Mouse (Mus musculus) B cell, adult 2 months (primary cell): Measurements from ENCODE around the gene Gm20661.
"Not testable (repeated sequence)": the region's sequence is repeated elsewhere in the genome, so short reads cannot be mapped to it uniquely, and the experiment has no call there.

Experiments used
- DNase-seq, 2 experiments: peaks; one replicate each; pipeline ENCODE4 v3.0.0; 2022

Gene Gm20661

DNA sequence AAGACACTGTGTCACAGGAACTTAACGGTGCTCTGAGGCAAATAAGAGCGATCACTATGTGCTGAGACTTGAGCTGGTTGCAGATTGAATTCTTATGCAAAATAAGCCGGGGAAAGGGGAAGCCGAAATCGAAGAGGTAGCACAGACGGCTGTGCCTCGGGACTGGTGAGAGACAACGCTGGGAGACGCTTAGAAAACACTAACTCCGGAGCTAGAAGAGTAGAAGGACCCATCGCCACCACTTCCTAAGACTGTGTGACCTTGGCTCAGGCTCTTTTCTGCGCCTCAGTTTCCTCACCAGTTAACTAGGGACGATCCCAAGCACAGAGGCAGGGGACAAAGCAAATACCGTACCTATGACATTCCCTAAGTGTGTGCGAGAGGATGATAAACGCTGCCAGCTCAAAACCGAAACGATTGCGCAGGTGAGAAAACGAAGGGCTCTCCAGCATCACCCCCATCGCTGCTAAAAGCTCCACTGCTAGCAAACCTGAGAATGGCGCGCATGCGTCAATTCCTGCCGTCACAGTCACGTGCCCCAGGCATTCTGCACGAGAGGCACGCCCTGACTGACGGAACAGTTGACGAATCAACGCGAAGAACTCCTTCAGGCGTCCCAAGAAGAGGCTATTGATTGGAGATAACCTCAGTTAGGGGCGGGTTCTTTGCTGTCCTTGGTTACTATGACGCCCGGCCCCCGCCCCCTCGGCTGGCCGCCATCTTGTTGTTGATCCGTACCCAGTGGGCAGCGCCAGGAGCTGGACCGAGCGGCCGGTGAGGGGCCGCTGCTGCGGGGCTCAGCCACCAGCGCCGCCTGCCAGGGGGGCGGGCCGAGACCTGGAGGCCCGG is 19.3 kb downstream of the Gm20661 start, which contains the start of gene Ip6k1:
Gene Ip6k1 (plus strand): TSS at position 580 of the 849 bp plus-strand sequence.
- DNase-seq, result peak; percentile 98 to 99

DNA sequence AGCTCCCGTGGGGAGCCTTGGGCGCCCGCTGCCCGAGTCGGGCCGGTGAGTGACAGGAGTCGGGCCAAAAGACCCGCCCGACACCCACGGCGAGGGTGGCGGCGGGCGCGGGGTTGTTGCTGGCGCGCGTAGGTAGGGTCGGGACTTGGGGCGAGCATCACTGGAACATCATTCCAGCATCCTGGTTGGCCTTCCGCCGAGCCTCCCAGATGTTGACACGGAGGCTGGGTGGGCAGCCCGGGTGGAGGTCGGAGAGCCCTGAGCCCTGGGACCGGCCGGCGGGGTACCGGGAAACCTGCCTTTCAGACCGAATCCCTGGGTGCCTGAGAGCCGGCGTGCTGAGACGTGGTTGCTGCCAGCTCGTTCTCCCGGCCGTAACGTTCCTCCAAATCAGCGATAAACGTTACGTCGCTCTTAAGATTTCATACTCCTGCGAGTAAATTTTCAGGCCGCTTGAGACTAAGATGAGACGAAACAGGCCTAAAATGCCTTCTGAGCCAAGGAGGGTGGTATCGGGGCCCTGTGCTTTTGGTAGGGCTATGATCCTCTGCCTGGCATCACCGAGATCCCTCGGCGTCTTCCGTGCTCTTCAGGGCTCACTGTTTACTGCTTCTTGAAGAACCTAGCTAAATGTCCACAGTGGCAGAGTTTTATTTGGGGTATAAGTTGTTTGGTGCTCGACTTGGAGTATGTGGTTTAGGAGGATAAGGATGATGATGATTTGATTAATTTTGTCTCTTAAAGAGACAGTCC is 20.1 kb downstream of the Gm20661 start:
- peak in 1 of 2 experiments; percentile 42 for DNase-seq

DNA sequence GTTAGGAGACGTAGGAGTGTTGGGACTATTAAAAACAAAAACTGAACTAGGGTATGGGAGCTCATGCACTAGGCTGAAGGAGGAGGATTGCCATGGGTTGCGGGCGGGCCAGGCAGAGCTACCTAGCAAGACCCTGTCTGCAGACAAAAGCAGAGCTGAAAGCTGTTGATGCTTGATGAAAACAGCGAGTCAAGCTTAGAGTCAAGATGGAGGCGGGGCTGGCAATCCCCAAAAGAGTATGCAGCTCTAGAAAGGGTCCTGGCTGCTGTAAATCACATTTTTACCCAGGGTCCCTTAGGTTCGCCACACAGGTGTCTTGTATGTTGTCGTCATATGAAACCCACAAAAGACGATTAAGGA is 20.7 kb downstream of the Gm20661 start:
- DNase-seq, result peak; percentile 53 to 59

DNA sequence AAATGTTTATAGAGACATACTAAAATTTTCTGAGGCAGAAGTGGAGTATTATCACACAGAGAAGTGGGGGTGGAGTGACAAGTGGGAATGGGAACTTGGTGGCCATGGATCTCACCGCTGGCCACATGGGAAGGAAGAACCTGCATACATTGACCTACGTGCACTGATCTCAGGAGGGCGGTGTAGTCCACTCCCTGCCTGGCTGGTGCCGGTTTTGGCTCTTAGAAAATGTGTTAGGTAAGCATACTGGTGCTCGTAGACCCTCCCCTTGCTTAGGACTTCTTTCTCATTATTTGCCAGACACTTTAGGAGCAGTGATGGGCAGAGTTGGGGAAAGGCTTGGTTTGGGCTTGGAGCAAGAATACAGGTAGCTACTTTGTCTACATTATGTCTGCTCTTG is 25.2 kb downstream of the Gm20661 start:
- no peak for DNase-seq

DNA sequence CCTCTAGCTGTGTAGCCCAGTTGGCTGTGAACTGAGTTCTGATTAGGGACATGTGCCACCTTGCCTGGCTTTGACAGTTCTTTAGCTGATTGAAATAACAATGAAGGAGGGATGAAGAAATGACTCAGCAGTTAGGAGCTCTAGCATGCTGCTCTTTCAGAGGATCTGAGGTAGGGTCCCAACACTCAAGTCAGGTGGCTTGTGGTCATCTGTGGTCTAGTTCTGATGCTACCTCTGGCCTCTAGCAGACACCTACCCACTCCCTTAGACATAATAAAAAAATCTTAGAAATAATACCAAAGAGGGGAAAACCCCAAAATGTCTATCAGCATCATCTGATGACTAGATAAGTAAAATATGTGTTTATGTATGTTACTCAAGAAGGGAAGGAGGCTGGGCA is 27.5 kb downstream of the Gm20661 start:
- DNase-seq, result no peak

DNA sequence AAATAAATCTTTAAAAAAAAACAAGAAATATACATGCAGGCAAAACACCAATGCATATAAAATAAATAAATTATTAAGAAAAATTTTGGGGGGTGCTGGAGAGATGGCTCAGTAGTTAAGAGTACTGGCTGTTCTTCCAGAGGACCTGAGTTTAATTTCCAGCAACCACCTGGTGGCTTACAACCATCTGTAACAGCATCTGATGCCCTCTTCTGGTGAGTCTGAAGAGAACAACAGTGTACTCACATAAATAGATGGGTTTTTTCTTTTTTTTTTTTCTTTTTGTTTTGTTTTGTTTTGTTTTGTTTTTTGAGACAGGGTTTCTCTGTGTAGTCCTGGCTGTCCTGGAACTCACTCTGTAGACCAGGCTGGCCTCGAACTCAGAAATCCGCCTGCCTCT is 30.7 kb downstream of the Gm20661 start:
- not testable (repeated sequence) for DNase-seq

DNA sequence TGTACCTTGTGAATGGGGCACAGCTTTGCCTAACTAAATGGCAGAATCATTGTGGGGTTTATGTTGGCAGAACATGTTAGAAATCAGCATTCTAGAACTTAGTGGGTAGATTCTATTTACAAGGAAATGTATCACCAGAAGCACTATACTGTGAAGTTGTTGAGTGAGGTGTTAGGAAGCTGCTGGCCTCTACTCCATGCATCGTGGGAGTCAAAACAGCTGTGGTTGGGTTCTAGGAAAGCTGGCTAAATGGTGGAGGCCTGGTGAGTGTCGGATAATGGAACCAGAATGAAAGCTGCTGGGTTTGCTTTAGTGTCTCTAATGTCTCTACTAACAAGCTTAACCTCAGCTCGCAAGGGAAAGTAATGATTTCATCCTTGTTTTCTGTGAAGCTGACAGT is 34.3 kb downstream of the Gm20661 start:
- no peak for DNase-seq

DNA sequence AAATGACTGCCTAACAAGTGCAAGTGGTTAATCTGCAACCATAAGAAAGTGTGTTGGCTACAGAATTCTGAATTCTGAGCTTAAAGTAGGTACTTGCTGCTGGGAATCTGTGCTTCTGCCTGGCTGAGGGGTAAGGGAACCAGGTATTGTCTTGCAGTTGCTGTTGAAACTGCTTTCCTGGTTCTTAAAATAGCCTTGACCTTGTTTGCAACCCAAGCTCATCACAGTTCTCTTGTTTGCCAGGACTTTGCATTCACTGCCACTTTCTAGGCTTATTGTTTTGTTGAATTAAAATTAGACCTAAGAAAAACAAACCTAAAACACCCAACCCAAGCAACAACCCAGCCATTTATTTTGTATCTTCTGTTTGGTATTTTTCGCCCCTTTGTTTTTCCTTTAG is 37.9 kb downstream of the Gm20661 start:
- no peak for DNase-seq

DNA sequence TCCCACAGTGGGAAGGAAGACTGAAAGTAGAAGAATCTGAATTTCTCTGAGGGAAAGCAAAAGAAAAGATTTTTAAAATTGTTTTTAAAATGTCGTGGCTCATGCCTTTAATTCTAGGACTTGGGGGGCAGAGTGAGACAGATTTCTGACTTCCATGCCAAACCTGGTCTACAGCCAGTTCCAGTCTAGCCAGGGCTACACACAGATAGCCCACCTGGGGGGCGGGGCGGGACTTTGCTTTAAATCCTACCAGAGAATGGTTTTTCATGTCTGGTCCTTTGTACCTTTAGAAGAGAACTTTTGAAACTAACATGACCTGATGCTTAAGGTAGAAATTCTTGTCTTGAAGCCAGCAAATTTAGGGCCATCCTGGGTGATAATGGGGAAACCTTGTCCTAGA is 40.4 kb downstream of the Gm20661 start:
- DNase-seq, result no peak

DNA sequence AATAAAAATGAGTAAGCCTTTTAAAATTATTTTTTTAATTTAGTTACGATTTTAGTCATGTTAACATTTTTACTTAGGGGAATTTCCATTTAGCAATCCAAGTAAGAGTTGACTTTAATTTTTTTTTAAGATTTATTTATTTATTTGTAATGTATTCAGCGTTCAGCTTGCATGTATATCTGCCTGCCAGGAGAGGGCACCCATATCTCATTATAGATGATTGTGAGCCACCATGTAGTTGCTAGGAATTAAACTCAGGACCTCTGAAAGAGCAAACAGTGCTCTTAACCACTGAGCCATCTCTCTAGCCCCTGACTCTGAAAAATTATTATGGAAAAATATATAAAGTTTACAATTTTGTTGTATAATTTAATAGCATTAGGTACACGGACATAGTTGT is 43.7 kb downstream of the Gm20661 start:
- no peak for DNase-seq

DNA sequence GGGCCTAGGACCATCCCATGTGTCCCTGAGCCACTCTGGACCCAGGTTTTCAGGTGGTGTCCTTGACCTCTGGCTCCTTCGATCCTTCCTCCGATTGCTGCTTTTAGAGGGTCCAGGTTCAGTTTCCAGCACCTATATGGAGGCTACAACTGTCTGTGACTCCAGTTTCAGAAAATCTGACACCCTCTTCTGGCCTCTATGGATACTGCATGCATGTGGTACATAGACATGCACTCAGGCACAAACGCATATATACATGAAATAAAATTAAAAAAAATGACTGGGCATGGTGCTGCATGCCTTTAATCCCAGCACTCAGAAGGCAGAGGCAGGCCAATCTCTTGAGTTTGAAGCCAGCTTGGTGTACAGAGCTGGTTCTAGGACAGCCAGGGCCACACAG is 45.0 kb downstream of the Gm20661 start:
- no peak for DNase-seq

DNA sequence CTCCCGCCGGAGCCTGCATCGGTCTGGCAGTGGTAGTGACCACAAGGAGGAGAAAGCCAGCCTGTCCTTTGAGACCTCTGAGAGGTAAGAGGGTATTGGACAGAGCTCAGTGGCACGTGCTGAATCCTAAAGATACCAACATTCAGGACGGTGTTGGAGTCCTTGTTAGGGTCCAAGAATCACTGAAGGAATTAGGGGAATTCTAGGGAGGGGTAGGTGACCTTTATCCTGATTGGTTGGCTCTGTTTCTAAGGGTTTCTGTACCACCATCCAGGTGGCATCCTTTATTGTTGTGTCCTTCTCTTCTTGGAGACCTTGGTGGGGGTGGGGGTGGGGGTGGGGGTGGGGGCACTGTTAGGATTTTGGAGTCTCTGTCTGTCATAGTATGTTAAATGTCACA is 49.3 kb downstream of the Gm20661 start:
- no peak for DNase-seq

DNA sequence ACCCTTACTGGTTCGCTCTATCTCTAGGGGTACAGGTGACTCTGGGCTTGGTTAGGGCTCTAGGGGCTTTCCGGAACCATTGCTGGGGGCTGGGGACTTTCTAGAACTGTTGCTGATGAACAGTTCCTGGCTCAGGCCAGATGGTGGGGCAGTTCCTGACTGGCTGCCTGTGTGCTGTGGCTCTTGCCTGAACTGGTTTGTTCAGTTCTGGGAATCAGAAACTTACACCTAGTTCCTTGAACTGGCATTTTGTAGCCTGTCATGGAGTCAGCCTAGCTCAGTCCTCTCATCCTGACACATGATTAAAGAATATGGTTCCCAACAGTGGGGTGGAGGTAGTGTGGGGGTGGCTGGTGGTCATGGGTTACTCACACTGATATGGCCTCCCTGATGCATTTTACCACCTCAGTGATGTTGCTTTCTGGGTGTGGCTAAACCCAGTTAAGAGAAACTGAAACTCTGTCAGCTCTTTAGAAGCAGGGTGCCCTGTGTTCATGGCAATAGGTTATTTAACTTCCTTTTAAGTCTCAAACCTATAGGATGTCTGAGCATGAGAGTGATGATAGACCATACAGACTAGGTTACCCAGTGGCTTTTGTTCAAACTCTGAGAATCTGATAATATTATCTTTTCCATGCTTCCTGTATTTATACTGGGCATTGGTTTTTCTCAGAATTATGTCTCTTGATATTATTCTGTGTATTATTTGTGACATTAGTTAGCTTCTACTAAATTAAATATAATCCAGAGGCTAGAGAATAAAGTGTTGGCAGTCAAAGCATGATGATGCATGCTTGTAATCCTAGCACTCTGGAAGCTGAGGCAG is 52.7 kb downstream of the Gm20661 start:
- peak; percentile 50 to 64 for DNase-seq
